Mouse (Mus musculus) forebrain, embryonic 11.5 days (tissue): ENCODE results near the gene 6330403K07Rik. TPM values are rescaled to one million over a fixed set of nuclear protein-coding genes. Genes with fewer than 3 reads are reported as not detected.

ENCODE experiments used
- ATAC-seq: fragments of 200-750 bp; cut with Nextera tagmentation; replicated peaks from 2 replicates; pipeline ENCODE4 v1.8.0; 2017; ENCODE audit warnings: moderate TSS enrichment; ENCODE audit not compliant: low FRiP score
- DNase-seq: peaks from one replicate; pipeline ENCODE4 v3.0.0-alpha.2; 2017; ENCODE audit warnings: low spot score
- H3K27ac ChIP-seq: fragments of 300-500 bp; sonication (generic); 2 replicates; pipeline ENCODE4 v1.5.1; 2014; ENCODE audit warnings: low read depth, low read length
- H3K27me3 ChIP-seq: fragments of 300-500 bp; sonication (generic); 2 replicates; pipeline ENCODE4 v1.6.1; 2014; ENCODE audit warnings: mild to moderate bottlenecking, low read length, mixed read lengths; ENCODE audit not compliant: control insufficient read depth, insufficient read depth
- H3K36me3 ChIP-seq: fragments of 300-500 bp; sonication (generic); 2 replicates; pipeline ENCODE4 v1.6.1; 2014; ENCODE audit warnings: mild to moderate bottlenecking, low read length, moderate library complexity, mixed read lengths; ENCODE audit not compliant: control insufficient read depth, insufficient read depth
- H3K4me1 ChIP-seq: fragments of 300-500 bp; sonication (generic); replicated peaks from 2 replicates; pipeline ENCODE4 v1.6.1; 2014; ENCODE audit warnings: low read length, mixed read lengths; ENCODE audit not compliant: control insufficient read depth, insufficient read depth
- H3K4me2 ChIP-seq: fragments of 300-500 bp; sonication (generic); 2 replicates; pipeline ENCODE4 v1.6.1; 2014; ENCODE audit warnings: low read depth, mild to moderate bottlenecking, low read length, moderate library complexity, mixed read lengths; ENCODE audit not compliant: severe bottlenecking
- H3K4me3 ChIP-seq: fragments of 300-500 bp; sonication (generic); 2 replicates; pipeline ENCODE4 v1.5.1; 2014; ENCODE audit warnings: low read depth, low read length
- H3K9ac ChIP-seq: fragments of 300-500 bp; sonication (generic); 2 replicates; pipeline ENCODE4 v1.6.1; 2014; ENCODE audit warnings: low read length
- H3K9me3 ChIP-seq: fragments of 300-500 bp; sonication (generic); 2 replicates; pipeline ENCODE4 v1.6.1; 2016; ENCODE audit warnings: low read length, mixed read lengths; ENCODE audit not compliant: control insufficient read depth
- WGBS: fragments of 180-500 bp; shearing (Covaris S2); extraction: QIAGEN DNeasy Blood & Tissue Kit; methylation state at CpG from one replicate; pipeline ENCODE4 v1.1.7; 2014; 5-methylcytosine and 5-hydroxymethylcytosine counted together
- polyA plus RNA-seq: library from polyadenylated mRNA; unstranded; fragments of >200 nt; fragmentation: Nextera tagmentation; extraction: Ambion mirVana; gene quantifications from 2 replicates; pipeline ENCODE4 v1.2.1, GENCODE M21; 2014

Gene 6330403K07Rik
- polyA plus RNA-seq, 1 experiment from 2014 or later = 95.4 TPM

DNA sequence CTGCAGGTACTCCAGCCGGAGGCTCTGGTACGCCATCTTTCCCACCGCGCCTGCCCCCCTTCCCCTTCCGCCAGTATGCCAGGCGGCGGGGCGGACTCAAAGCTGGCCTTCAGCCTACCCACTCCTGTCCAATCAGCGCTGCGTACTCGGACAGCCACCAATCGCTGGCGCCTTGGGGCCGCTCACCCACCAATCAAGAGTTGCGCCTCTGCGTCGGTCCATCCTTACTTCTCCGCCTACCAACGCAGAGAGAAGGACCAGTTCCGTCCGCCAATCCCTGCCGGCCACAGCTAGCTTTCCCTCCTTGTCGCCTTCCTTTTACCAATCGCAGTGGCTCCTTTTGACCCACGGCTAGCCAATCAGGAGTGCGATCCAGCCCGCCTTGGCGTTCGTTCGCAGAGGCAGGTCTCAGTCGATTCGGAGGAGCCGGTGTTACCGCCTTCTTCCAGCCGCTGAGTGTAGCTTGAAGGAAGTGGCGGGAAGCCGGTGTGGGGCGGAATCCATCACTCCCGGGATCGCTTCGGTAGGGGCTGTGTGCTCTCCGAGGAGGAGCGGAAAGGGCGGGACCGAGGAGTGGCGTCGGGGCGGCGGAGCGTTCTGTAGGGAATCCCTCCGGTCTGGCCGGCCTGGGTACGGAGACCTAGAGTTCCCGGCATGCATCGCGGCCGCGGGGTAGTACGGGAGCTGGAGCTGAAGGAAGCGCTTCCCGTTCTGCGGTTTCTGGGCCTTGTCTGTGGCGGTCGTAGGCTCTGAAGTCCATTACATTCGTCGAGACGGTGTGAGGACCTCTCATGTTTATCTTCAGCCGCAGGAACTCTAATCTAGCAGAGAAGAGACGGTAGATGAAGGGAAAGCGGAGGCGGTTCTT, 13.9 kb downstream of the 6330403K07Rik start, which contains the start of the genes Mis12 and Derl2:
TSS of gene Mis12 (plus strand) at position 411 of the 868 bp plus-strand sequence.
TSS of gene Derl2 (minus strand) at position 641 of the 868 bp plus-strand sequence.
- H3K27me3 ChIP-seq = no peaks in the 10 kb centered on the region
- H3K36me3 ChIP-seq = peaks cover 5% of the 10 kb centered on the region
- ATAC-seq (peak; percentile 100), DNase-seq (peak; percentile 98)
- no peaks in the 10 kb centered on the region for H3K9me3 ChIP-seq
- H3K9ac ChIP-seq = peak within 1 kb of the TSS; percentile 89
- WGBS = under 1% methylated on average over 71 of the region's 71 CpGs
- H3K4me1 ChIP-seq = peaks cover 14% of the 10 kb centered on the region; the same call in 1 of the 2 replicates
- H3K27ac ChIP-seq = peak within 1 kb of the TSS; percentile 91
- H3K4me2 ChIP-seq = peak within 1 kb of the TSS; percentile 85
- peak within 1 kb of the TSS; percentile 86 for H3K4me3 ChIP-seq

DNA sequence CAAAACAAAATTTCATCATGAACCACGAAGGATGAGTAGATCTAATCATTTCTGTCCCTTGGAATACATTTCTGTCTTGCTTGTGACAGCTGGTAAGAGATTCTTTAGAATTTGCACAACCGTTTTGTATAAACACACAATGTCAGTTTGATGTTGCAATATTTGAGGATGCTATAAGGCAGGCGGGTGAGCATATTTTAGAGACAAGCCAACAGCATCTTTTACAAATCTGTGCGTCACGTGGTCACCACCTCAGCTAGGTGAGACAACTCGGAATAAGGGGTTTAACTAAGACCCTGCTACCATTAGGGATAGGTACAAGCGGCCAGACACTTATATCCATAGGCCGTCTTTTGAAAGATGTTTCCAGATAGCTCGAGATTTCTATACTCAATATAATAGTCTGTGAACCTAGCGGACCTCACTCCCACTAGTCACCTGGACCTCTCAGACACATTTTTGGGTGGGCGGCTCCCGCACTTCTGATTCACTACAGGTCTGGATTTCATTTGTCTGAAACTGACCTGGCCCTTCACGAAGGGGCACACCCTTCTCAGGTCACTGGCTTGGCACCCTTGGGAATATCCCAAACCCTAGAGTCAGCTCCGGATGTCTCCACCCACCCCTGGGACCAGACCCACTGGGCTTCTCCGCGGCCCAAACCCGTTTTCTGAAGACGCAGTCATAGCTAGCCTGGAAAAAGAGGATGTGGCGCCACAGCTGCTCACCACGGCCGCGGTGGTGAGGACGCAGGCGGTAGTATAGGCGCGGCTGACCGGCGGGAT, 14.7 kb downstream of the 6330403K07Rik start:
- no peak for DNase-seq
- peak overlapping the region; percentile 86 for H3K4me3 ChIP-seq
- peak overlapping the region; percentile 73 for H3K4me2 ChIP-seq
- H3K9ac ChIP-seq = peak overlapping the region; percentile 89
- ATAC-seq = peak; percentile 42
- peaks cover 4% of the 10 kb centered on the region for H3K36me3 ChIP-seq
- peaks cover 14% of the 10 kb centered on the region; the same call in 1 of the 2 replicates for H3K4me1 ChIP-seq
- H3K27ac ChIP-seq = no peak overlapping the region
- no peaks in the 10 kb centered on the region for H3K9me3 ChIP-seq
- 7% methylated on average over 28 of the region's 28 CpGs for WGBS
- no peaks in the 10 kb centered on the region for H3K27me3 ChIP-seq

DNA sequence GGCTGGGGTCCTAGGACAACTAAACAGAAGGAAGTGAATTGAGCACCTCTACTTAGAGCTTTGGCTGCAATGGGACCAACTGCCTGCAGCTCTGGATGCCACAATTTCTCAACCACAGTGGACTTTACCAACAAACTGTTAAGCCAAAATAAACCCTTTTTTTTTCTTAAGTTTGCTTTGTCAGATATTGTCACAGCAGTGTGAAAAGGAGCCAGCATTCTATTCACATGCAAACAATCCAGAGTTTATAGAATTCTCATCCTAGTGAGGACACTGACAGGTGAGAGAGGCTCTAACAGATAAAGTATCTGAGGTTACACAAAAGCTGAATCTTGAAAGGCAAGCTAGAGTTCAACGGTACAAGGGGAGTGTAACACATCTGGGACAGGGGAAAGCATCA, 16.3 kb downstream of the 6330403K07Rik start:
- Histone ChIP-seq H3K36me3 (peaks cover 4% of the 10 kb centered on the region), H3K4me1 (peaks cover 14% of the 10 kb centered on the region; the same call in 1 of the 2 replicates), H3K4me2 (no peak overlapping the region), H3K27ac (no peak overlapping the region), H3K4me3 (no peak overlapping the region), H3K9ac (no peak overlapping the region), H3K9me3 (no peaks in the 10 kb centered on the region), H3K27me3 (no peaks in the 10 kb centered on the region)
- 90% methylated on average over 1 of the region's 1 CpGs for WGBS
- DNase-seq = no peak
- no peak for ATAC-seq

DNA sequence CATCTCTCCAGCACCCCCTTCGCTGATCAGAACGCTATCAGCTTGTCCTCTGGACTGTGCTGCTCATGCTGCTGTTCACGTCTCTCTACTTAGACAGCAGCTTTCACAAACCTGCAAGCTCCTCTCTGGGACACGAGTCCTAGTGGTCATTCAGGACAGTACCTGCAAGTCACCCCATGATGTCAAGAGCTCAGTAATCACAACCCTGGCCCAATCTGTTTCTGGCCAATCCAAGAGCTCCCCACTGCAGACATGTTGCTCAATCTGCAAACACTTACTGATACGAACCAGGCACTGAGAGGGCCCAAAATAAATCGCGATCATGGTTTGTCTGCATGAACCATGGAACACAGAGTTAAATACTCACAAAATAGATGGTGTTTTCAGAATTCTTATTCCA, 20.6 kb downstream of the 6330403K07Rik start:
- Histone ChIP-seq H3K9ac (no peak overlapping the region), H3K27ac (no peak overlapping the region), H3K4me2 (no peak overlapping the region), H3K4me3 (no peak overlapping the region), H3K4me1 (0 out of 2 replicates have a peak, but pooled peaks cover 3% of the 10 kb centered on the region), H3K36me3 (no peaks in the 10 kb centered on the region; the same call in 1 of the 2 replicates), H3K27me3 (no peaks in the 10 kb centered on the region), H3K9me3 (no peaks in the 10 kb centered on the region)
- no peak for ATAC-seq
- no peak for DNase-seq
- WGBS = 95% methylated on average over 7 of the region's 7 CpGs

DNA sequence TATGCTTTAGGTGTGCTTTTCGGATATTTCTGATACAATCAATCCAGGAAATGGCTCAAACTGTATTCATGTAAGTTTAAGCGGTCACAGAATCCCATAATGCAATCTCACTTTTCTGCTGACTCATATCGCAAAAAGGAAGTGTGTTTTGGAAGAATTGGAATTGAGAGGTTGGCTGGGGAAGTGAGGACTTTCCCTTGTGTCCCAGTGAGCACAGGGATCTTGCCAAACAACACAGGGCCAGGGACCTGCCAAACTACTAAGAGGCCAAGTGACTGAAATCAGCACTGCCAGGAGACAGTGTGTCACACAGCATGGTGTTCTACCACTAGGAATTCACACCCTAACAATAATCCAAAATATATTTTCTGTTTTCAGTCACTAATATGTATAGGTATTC, 25.0 kb downstream of the 6330403K07Rik start:
- Histone ChIP-seq H3K9ac (no peak overlapping the region), H3K27ac (no peak overlapping the region), H3K9me3 (no peaks in the 10 kb centered on the region), H3K27me3 (no peaks in the 10 kb centered on the region), H3K4me2 (no peak overlapping the region), H3K4me3 (no peak overlapping the region), H3K4me1 (no peaks in the 10 kb centered on the region), H3K36me3 (no peaks in the 10 kb centered on the region; the same call in 1 of the 2 replicates)
- DNase-seq = no peak
- WGBS = 91% methylated on average over 3 of the region's 3 CpGs
- ATAC-seq = no peak

DNA sequence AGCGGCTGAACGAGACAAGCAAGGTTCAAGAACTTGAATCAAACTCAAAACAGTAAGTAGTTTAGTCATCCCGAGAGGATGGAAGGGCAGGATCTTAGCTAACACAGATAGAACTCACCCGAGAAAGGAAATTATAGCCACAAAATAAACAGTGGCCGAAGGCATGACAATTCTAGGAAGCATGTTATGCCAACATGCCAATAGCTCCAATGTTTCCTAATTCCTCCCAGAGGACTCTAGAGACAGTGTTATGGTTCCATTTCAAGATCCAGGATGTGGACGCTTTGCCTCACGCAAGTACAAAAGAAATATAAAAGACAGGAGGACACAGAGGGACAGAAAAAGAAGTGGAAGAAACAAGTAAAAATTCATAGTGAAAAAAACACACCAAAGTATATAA, 25.5 kb downstream of the 6330403K07Rik start:
- Histone ChIP-seq H3K4me2 (no peak overlapping the region), H3K9me3 (no peaks in the 10 kb centered on the region), H3K4me3 (no peak overlapping the region), H3K27me3 (no peaks in the 10 kb centered on the region), H3K4me1 (peaks cover 4% of the 10 kb centered on the region; the same call in 1 of the 2 replicates), H3K36me3 (no peaks in the 10 kb centered on the region; the same call in 1 of the 2 replicates), H3K9ac (no peak overlapping the region), H3K27ac (no peak overlapping the region)
- ATAC-seq = no peak
- no peak for DNase-seq
- WGBS = 92% methylated on average over 7 of the region's 7 CpGs

DNA sequence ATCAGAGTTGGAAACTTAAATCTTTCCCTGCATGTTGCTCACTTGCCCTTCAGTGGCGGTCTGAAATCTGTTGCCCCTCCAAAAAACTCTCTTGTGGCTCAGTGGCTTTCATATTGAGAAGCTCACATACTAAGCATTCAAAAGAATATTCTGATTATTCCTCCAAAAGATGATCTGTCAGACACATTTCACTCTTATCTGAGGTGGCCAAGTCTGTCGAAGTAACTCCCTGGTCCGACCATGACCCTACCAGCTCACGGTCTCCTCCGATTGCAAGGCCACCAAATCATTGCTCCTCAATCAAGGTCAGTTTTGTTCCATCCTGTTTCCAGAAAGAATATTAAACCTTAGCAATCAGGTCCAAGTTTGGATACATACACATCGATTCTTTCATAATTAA, 26.3 kb downstream of the 6330403K07Rik start:
- Histone ChIP-seq H3K4me3 (no peak overlapping the region), H3K36me3 (no peaks in the 10 kb centered on the region; the same call in 1 of the 2 replicates), H3K27me3 (no peaks in the 10 kb centered on the region), H3K4me2 (no peak overlapping the region), H3K9me3 (no peaks in the 10 kb centered on the region), H3K4me1 (peaks cover 4% of the 10 kb centered on the region; the same call in 1 of the 2 replicates), H3K27ac (no peak overlapping the region), H3K9ac (no peak overlapping the region)
- DNase-seq (no peak), ATAC-seq (no peak)
- 96% methylated on average over 6 of the region's 6 CpGs for WGBS

DNA sequence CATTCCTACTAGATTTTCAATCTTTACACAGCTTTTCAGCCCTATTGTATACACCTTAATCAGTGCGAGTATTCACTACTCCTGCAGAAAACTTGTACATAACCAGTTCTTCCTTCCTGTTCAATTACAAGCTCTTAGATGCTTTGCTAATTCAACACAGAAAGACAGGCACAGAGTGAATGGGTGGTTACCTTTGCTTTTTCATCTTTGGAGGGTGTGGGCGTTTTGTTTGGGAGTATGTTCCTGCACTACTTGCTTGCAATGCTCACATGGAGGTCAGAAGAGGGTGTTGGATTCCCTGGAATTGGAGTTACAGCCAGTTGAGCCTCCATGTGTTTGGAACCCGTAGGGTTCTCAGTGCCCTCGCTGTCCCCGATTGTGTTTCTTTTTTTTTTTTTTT, 28.3 kb downstream of the 6330403K07Rik start:
- DNase-seq = no peak
- no peaks in the 10 kb centered on the region for H3K9me3 ChIP-seq
- peaks cover 4% of the 10 kb centered on the region; the same call in 1 of the 2 replicates for H3K4me1 ChIP-seq
- H3K27me3 ChIP-seq = no peaks in the 10 kb centered on the region
- peak overlapping the region; percentile 38; the same call in 1 of the 2 replicates for H3K4me2 ChIP-seq
- H3K9ac ChIP-seq = no peak overlapping the region; the same call in 1 of the 2 replicates
- H3K27ac ChIP-seq = no peak overlapping the region
- peak overlapping the region; percentile 87; the same call in 1 of the 2 replicates for H3K4me3 ChIP-seq
- WGBS = 62% methylated on average over 5 of the region's 5 CpGs
- ATAC-seq = no peak
- H3K36me3 ChIP-seq = no peaks in the 10 kb centered on the region; the same call in 1 of the 2 replicates
